Mouse (Mus musculus) MEL (cell line): ENCODE data around the gene Acad11. TPM values are rescaled to one million over a fixed set of nuclear protein-coding genes. Genes with fewer than 3 reads are reported as not detected.

ENCODE experiments used
- DNase-seq: peaks from one replicate; pipeline ENCODE4 v3.0.0; 2011; ENCODE audit warnings: low read depth, low spot score
- H3K27ac ChIP-seq: 2 replicates; pipeline ENCODE4 v1.5.1; 2012; ENCODE audit warnings: low read depth, mild to moderate bottlenecking, control low read depth, low read length, moderate library complexity; ENCODE audit not compliant: control insufficient read depth
- H3K27me3 ChIP-seq, 2 experiments: fragments of 150-350 bp in 1 of 2; sonication (generic) in 1 of 2; 2 replicates each; pipeline ENCODE4 v1.6.1; 2012; ENCODE audit warnings: low read length in 2 of 2, mild to moderate bottlenecking in 2 of 2, improper control_type of control experiment in 1 of 2, moderate library complexity in 1 of 2; ENCODE audit not compliant: insufficient read depth in 2 of 2, control insufficient read depth in 1 of 2
- H3K36me3 ChIP-seq, 2 experiments: 2 replicates each; pipeline ENCODE4 v1.6.1; 2012 to 2014; ENCODE audit warnings: low read length in 2 of 2, improper control_type of control experiment in 1 of 2, inconsistent platforms in 1 of 2, mild to moderate bottlenecking in 1 of 2; ENCODE audit not compliant: insufficient read depth in 2 of 2, control insufficient read depth in 1 of 2
- H3K4me1 ChIP-seq, 2 experiments: fragments of 150-350 bp in 1 of 2; sonication (generic) in 1 of 2; 2 replicates each; pipeline ENCODE4 v1.6.1; 2012; ENCODE audit warnings: low read length in 2 of 2, improper control_type of control experiment in 1 of 2, mild to moderate bottlenecking in 1 of 2; ENCODE audit not compliant: insufficient read depth in 2 of 2, control insufficient read depth in 1 of 2
- H3K4me3 ChIP-seq, 2 experiments: fragments of 150-350 bp in 1 of 2; sonication (generic) in 1 of 2; 2 replicates each; pipeline ENCODE4 v1.5.1; 2012; ENCODE audit warnings: low read depth in 2 of 2, low read length in 2 of 2, mild to moderate bottlenecking in 2 of 2, moderate library complexity in 2 of 2, control low read depth in 1 of 2, improper control_type of control experiment in 1 of 2; ENCODE audit not compliant: control insufficient read depth in 1 of 2, insufficient read depth in 1 of 2
- H3K79me2 ChIP-seq: 2 replicates; pipeline ENCODE4 v1.6.1; 2012; ENCODE audit warnings: mild to moderate bottlenecking, low read length, moderate library complexity; ENCODE audit not compliant: control insufficient read depth, poor library complexity, insufficient read depth
- H3K9ac ChIP-seq: 2 replicates; pipeline ENCODE4 v1.6.1; 2012; ENCODE audit warnings: low read depth, mild to moderate bottlenecking, control low read depth, low read length, moderate library complexity; ENCODE audit not compliant: control insufficient read depth, poor library complexity, severe bottlenecking
- H3K9me3 ChIP-seq: fragments of 150-350 bp; sonication (generic); replicated peaks from 2 replicates; pipeline ENCODE4 v1.6.1; 2012; ENCODE audit warnings: mild to moderate bottlenecking, low read length, improper control_type of control experiment, moderate library complexity; ENCODE audit not compliant: insufficient read depth
- CHD1 ChIP-seq: IDR thresholded peaks from 2 replicates; pipeline ENCODE4 v1.6.1; 2012; ENCODE audit warnings: low read depth, mild to moderate bottlenecking, inconsistent platforms, low read length, improper control_type of control experiment
- CHD2 ChIP-seq: IDR thresholded peaks from 2 replicates; pipeline ENCODE4 v1.6.1; 2011; ENCODE audit warnings: low read length, improper control_type of control experiment
- CTCF ChIP-seq, 3 experiments: IDR thresholded peaks in 2 of 3; conservative IDR thresholded peaks in 1 of 3; 2 replicates each; pipeline ENCODE4 v1.5.1; 2011 to 2012; ENCODE audit warnings: low read length in 3 of 3, low read depth in 2 of 3, mild to moderate bottlenecking in 2 of 3, improper control_type of control experiment in 1 of 3, inconsistent platforms in 1 of 3, mixed read lengths in 1 of 3, moderate library complexity in 1 of 3; ENCODE audit not compliant: control insufficient read depth in 1 of 3, insufficient read depth in 1 of 3, poor library complexity in 1 of 3, severe bottlenecking in 1 of 3
- ELF1 ChIP-seq: IDR thresholded peaks from 2 replicates; pipeline ENCODE4 v1.6.1; 2014; ENCODE audit warnings: low read depth, mild to moderate bottlenecking, inconsistent platforms, low read length, improper control_type of control experiment, moderate library complexity
- EP300 ChIP-seq, 2 experiments: IDR thresholded peaks; 2 replicates each; pipeline ENCODE4 v1.6.1; 2011; ENCODE audit warnings: improper control_type of control experiment in 2 of 2, low read length in 2 of 2, low read depth in 1 of 2, mild to moderate bottlenecking in 1 of 2
- ETS1 ChIP-seq: IDR thresholded peaks from 2 replicates; pipeline ENCODE4 v1.6.1; 2012; ENCODE audit warnings: low read depth, mild to moderate bottlenecking, inconsistent platforms, low read length, improper control_type of control experiment, moderate library complexity
- HCFC1 ChIP-seq: IDR thresholded peaks from 2 replicates; pipeline ENCODE4 v1.6.1; 2012; ENCODE audit warnings: low read depth, mild to moderate bottlenecking, inconsistent platforms, low read length, improper control_type of control experiment, moderate library complexity
- MAFK ChIP-seq: IDR thresholded peaks from 2 replicates; pipeline ENCODE4 v1.6.1; 2011; ENCODE audit warnings: low read depth, mild to moderate bottlenecking, low read length, improper control_type of control experiment, borderline replicate concordance
- MAZ ChIP-seq: IDR thresholded peaks from 2 replicates; pipeline ENCODE4 v1.6.1; 2012; ENCODE audit warnings: low read depth, mild to moderate bottlenecking, inconsistent platforms, low read length, improper control_type of control experiment
- MXI1 ChIP-seq: IDR thresholded peaks from 2 replicates; pipeline ENCODE4 v1.6.1; 2011; ENCODE audit warnings: mild to moderate bottlenecking, low read depth, low read length, improper control_type of control experiment
- MYB ChIP-seq: IDR thresholded peaks from 2 replicates; pipeline ENCODE4 v1.6.1; 2011; ENCODE audit warnings: mild to moderate bottlenecking, low read depth, low read length, improper control_type of control experiment
- NELFE ChIP-seq: IDR thresholded peaks from 2 replicates; pipeline ENCODE4 v1.6.1; 2011; ENCODE audit warnings: low read depth, low read length, improper control_type of control experiment
- POLR2AphosphoS2 ChIP-seq: IDR thresholded peaks from 2 replicates; pipeline ENCODE4 v1.6.1; 2011; ENCODE audit warnings: low read length, improper control_type of control experiment
- POLR2AphosphoS5 ChIP-seq: IDR thresholded peaks from 2 replicates; pipeline ENCODE4 v1.6.1; 2012; ENCODE audit warnings: low read depth, borderline replicate concordance, mild to moderate bottlenecking, inconsistent platforms, low read length, moderate library complexity, mixed read lengths
- RAD21 ChIP-seq: IDR thresholded peaks from 2 replicates; pipeline ENCODE4 v1.6.1; 2011; ENCODE audit warnings: mild to moderate bottlenecking, low read depth, low read length, improper control_type of control experiment
- TAL1 ChIP-seq: IDR thresholded peaks from 2 replicates; pipeline ENCODE4 v1.6.1; 2012; ENCODE audit warnings: mild to moderate bottlenecking, inconsistent platforms, low read length, moderate library complexity, mixed read lengths
- USF2 ChIP-seq, 2 experiments: IDR thresholded peaks; 2 replicates each; pipeline ENCODE4 v1.6.1; 2011 to 2012; ENCODE audit warnings: improper control_type of control experiment in 2 of 2, low read length in 2 of 2, borderline replicate concordance in 1 of 2, inconsistent platforms in 1 of 2, low read depth in 1 of 2, mild to moderate bottlenecking in 1 of 2; ENCODE audit not compliant: insufficient read depth in 1 of 2
- ZNF384 ChIP-seq: IDR thresholded peaks from 2 replicates; pipeline ENCODE4 v1.6.1; 2012; ENCODE audit warnings: low read depth, mild to moderate bottlenecking, inconsistent platforms, low read length, improper control_type of control experiment
- polyA plus RNA-seq, 2 experiments: library from polyadenylated mRNA; stranded (reverse) in 1 of 2; unstranded in 1 of 2; fragments of >175 nt in 1 of 2; fragments of >200 nt in 1 of 2; gene quantifications; 2 replicates each; pipeline versions ENCODE4 v1.2.1 to v1.2.4; 2012; ENCODE audit warnings: low replicate concordance in 2 of 2, low read depth in 1 of 2; ENCODE audit not compliant: insufficient read length in 2 of 2, insufficient read depth in 1 of 2, missing spikeins in 1 of 2
- total RNA-seq: library from RNA; depleted of rRNA; stranded (reverse); fragments of 300-350 nt; gene quantifications from 2 replicates; pipeline ENCODE4 v1.2.3, GENCODE M21; 2012

Acad11 gene
- total and polyA plus RNA-seq, 3 experiments = 14.2 to 16.0 TPM; not detected in 1

DNA sequence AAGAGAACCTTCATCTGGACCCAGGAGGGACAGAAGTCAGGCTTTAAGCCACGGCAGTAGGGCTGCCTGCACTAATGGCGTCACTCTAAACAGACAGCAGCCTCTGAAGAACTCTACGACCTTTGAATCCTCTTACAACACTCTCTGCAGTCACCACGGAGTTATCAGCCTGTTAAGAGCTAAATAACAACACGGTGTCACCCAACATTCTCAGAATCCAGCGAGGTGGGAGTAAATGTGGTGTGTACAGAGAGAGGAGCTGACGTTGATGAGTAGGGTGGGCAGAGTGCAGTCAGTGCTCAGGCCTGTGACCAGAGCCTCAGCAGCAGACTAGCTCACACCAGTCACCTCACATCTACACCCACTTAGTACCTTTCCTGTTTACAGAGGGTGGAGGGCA is 97.9 kb downstream of the Acad11 start:
- Histone ChIP-seq H3K79me2 (no peaks in the 10 kb centered on the region), H3K4me3 (no peak overlapping the region), H3K27ac (no peak overlapping the region), H3K36me3 (peaks cover 0 to 18% of the 10 kb centered on the region in 2 experiments; a peak in 2 of 4 replicates), H3K4me1 (no peaks in the 10 kb centered on the region), H3K9me3 (no peaks in the 10 kb centered on the region), H3K9ac (no peak overlapping the region), H3K27me3 (no peaks in the 10 kb centered on the region)
- TF ChIP-seq CTCF (IDR thresholded peaks at IDR 0.05 in 2 of 3, conservative IDR thresholded peaks at IDR 0.05 in 1 of 3; ENCODE audit: control insufficient read depth in 1 of 3, insufficient read depth in 1 of 3, low read depth in 2 of 3, low read length in 3 of 3, poor library complexity in 1 of 3, severe bottlenecking in 1 of 3) = no peak
- TF ChIP-seq MXI1 = no peak
- no peak for TF ChIP-seq HCFC1
- no peak for TF ChIP-seq POLR2AphosphoS2
- no peak for TF ChIP-seq MAZ
- no peak for TF ChIP-seq POLR2AphosphoS5
- no peak for TF ChIP-seq CHD2
- TF ChIP-seq RAD21 = no peak
- TF ChIP-seq MAFK = no peak
- no peak for TF ChIP-seq ETS1
- TF ChIP-seq MYB = no peak
- TF ChIP-seq USF2 (IDR thresholded peaks at IDR 0.05; ENCODE audit: borderline replicate concordance in 1 of 2, insufficient read depth in 1 of 2, low read depth in 1 of 2, low read length in 2 of 2) = no peak
- TF ChIP-seq ZNF384 = no peak
- TF ChIP-seq NELFE = no peak
- no peak for TF ChIP-seq CHD1
- TF ChIP-seq EP300 (IDR thresholded peaks at IDR 0.05; ENCODE audit: low read depth in 1 of 2, low read length in 2 of 2) = no peak
- no peak for TF ChIP-seq ELF1
- TF ChIP-seq TAL1 = no peak
- DNase-seq = no peak

DNA sequence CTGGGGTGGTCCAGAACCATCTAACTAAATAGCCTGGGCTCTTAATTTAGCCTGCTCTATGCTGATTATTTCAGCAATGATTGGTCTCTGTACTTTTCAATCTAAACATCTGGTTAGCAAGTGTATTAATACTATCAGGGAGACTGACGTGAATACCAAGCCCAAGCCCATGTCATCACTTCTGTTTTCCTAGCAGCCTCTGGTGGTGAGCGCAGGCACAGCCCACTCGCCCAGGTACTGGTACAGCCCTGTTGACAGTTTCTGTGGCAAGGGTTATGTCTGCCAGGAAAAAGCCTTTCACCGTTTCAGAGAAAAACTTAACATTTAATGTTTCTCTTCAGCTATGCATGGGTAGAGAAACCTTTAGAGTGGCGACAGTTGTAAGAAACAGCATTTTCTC is 101.0 kb downstream of the Acad11 start:
- Histone ChIP-seq H3K27me3 (no peaks in the 10 kb centered on the region), H3K36me3 (peaks cover 0 to 17% of the 10 kb centered on the region in 2 experiments; a peak in 2 of 4 replicates), H3K27ac (no peak overlapping the region), H3K4me1 (no peaks in the 10 kb centered on the region), H3K9ac (no peak overlapping the region), H3K4me3 (no peak overlapping the region), H3K79me2 (no peaks in the 10 kb centered on the region), H3K9me3 (no peaks in the 10 kb centered on the region)
- peak in 1 of 3 experiments; percentile 11; a peak in 1 of 6 replicates for TF ChIP-seq CTCF (IDR thresholded peaks at IDR 0.05 in 2 of 3, conservative IDR thresholded peaks at IDR 0.05 in 1 of 3; ENCODE audit: control insufficient read depth in 1 of 3, insufficient read depth in 1 of 3, low read depth in 2 of 3, low read length in 3 of 3, poor library complexity in 1 of 3, severe bottlenecking in 1 of 3)
- no peak for TF ChIP-seq EP300 (IDR thresholded peaks at IDR 0.05; ENCODE audit: low read depth in 1 of 2, low read length in 2 of 2)
- no peak for DNase-seq
